Mouse (Mus musculus): ENCODE data around the gene Zfp711.

Gene Zfp711

DNA sequence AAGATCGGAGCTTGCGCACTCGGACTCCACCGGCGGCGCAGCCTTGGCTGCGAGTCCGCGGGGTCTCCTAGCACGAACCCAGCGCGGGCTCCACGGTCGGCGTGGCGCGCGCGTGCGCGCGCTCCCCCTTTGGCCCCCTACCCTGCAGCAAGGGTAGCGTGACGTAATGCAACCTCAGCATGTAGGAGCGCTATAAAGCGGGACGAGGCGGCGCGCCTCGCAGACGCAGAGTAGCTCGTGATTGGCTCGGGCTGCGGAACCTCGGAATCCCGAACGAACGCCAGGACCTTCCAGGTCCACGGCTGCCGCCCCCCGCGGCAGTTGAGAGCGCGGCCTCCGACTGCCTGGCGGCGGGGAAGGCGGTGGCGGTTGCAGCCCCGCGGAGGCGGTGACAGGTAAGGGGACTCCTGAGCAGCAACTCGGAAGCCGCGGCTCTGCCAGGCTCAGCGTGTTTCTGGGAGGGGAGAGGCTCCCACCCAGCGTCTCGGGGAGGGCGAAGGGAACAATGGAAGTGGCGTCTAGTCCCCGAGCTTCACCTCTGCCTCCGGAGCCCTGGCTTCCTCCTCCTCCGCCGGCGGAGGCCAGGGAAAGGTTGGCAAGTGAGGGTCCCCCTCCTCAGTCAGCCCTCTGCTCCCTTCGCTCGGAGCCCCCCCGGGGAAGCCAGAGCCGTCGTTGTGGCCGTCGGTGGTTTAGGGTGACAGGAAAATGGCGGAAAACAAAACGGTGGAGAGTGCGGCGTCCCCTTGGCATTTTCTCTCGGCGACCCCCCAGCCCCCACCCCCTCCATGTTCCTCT is at the start of gene Zfp711:
Gene Zfp711, plus strand, starts transcription at position 16 of the 795 bp plus-strand sequence.
- DNase-seq (ENCODE audit: extremely low read depth, low read depth) = no peak

DNA sequence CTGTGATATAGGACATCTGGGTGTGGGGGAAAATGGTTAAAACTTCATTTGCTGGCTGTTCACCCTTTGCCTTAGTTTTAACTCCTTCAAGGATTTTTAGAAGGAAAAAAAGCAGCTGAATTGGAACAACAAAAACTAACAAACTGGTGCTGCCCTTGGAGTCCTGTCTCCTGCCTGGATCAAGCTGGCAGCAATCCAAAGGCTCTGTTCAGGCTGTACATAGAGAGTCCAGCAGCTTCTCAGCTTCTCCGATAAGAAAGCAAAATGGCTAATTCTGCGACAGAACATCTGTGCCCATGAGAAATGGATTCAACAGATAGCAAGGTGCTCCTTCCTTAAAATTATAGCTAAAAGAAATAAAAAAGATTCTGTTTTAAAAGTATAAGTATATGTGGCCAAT is 32.6 kb upstream of the Zfp711 start:
- DNase-seq (ENCODE audit: extremely low read depth, low read depth) = no peak

- no peak for DNase-seq (ENCODE audit: extremely low read depth, low read depth)
Measured at GRCm38 (mm10) chrX:112601306-112602120, 1.2 kb downstream of the Zfp711 start.

GRCm38 (mm10) chrX:112675525-112675924 is 75.2 kb downstream of the Zfp711 start:
- DNase-seq (ENCODE audit: extremely low read depth, low read depth) = no peak

GRCm38 (mm10) chrX:112680605-112681004 is 80.3 kb downstream of the Zfp711 start:
- no peak for DNase-seq (ENCODE audit: extremely low read depth, low read depth)

Data from MEL-GATA-1-ER (cell line).